Mouse (Mus musculus): ENCODE results near the gene Gm13278.
"Not testable (repeated sequence)": the region's sequence is repeated elsewhere in the genome, so short reads cannot be mapped to it uniquely, and the experiment has no call there.

GRCm38 (mm10) chr4:88793936-88794675 is 2.8 kb downstream of the Gm13278 start, which contains the start of gene Gm13275:
- TF ChIP-seq CTCF (IDR thresholded peaks at IDR 0.05; ENCODE audit: low read depth) = peak; percentile 34; the same call in 1 of the 2 replicates
- not testable (repeated sequence) for TF ChIP-seq EP300 (IDR thresholded peaks at IDR 0.05; ENCODE audit: low read depth)

All from heart, postnatal 0 days (tissue).